Mouse (Mus musculus) embryonic facial prominence, embryonic 12.5 days (tissue): ENCODE measurements at regions not wholly inside any gene's neighbourhood (a gene's known extent, or its start where the extent isn't known, plus 50 kb on each side); places are given as distances from the start of the nearest gene placed in this dataset.
A peak's percentile ranks its signal among the peaks of the same experiment; 100 is the strongest.

Experiments
- ATAC-seq: fragments of 200-750 bp; cut with Nextera tagmentation; 2 replicates; pipeline ENCODE4 v1.8.0; 2017; ENCODE audit not compliant: insufficient number of reproducible peaks, insufficient read depth, low FRiP score, low TSS enrichment
- H3K27ac ChIP-seq: fragments of 300-500 bp; sonication (generic); 2 replicates; pipeline ENCODE4 v1.5.1; 2016; ENCODE audit warnings: mild to moderate bottlenecking
- H3K27me3 ChIP-seq: fragments of 300-500 bp; sonication (generic); 2 replicates; pipeline ENCODE4 v1.6.1; 2016; ENCODE audit warnings: mild to moderate bottlenecking, moderate library complexity
- H3K36me3 ChIP-seq: fragments of 300-500 bp; sonication (generic); 2 replicates; pipeline ENCODE4 v1.6.1; 2016; ENCODE audit warnings: mild to moderate bottlenecking
- H3K4me1 ChIP-seq: fragments of 300-500 bp; sonication (generic); 2 replicates; pipeline ENCODE4 v1.6.1; 2016
- H3K4me2 ChIP-seq: fragments of 300-500 bp; sonication (generic); replicated peaks from 2 replicates; pipeline ENCODE4 v1.6.1; 2016; ENCODE audit warnings: mild to moderate bottlenecking, moderate library complexity
- H3K4me3 ChIP-seq: fragments of 300-500 bp; sonication (generic); 2 replicates; pipeline ENCODE4 v1.5.1; 2016; ENCODE audit warnings: mild to moderate bottlenecking
- H3K9ac ChIP-seq: fragments of 300-500 bp; sonication (generic); 2 replicates; pipeline ENCODE4 v1.6.1; 2016; ENCODE audit warnings: mild to moderate bottlenecking, moderate library complexity
- H3K9me3 ChIP-seq: fragments of 300-500 bp; sonication (generic); 2 replicates; pipeline ENCODE4 v1.6.1; 2016; ENCODE audit warnings: mild to moderate bottlenecking, moderate library complexity
- WGBS: fragments of 180-500 bp; shearing (Covaris S2); methylation state at CpG from one replicate; pipeline ENCODE4 v1.1.7; 2016; 5-methylcytosine and 5-hydroxymethylcytosine counted together

DNA sequence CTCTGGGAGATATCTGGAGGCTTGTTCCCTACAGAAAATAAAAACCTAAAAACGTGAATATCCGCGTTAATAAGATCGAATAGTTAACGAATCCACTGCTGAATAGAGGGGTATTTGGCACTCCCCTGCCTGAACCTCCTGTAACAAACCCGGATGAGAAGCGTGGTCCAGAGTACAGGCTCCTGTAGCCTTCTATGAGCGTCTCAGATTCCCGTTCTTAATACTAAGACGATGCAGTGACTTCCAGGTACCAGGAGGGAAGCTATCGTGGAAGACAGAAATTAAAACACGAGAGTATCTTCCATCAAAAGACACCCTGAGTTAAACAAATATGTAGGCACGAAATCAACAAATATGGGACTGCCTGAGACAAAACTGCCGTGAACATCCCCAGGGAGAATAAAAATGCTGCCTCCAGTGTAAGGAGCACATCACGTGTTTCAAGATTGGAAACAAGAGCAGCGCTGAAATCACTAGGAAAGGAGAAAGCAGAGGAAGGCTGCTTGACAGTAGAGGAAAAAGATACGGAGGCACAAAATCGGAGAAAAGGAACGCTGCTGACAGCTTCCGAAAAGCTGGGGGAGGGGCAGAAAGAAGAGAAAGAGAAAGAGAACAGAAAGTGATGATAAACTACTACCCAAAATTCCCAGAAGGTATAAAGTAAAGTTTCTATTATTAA lies 83.6 kb upstream of the Ift57 start:
- H3K4me3 ChIP-seq, result no peak overlapping the region
- WGBS, result 71% methylated on average over 20 of the region's 20 CpGs
- H3K9ac ChIP-seq, result no peak overlapping the region
- H3K36me3 ChIP-seq, result no peaks in the 10 kb centered on the region
- no peak for ATAC-seq
- no peaks in the 10 kb centered on the region for H3K9me3 ChIP-seq
- H3K4me1 ChIP-seq, result no peaks in the 10 kb centered on the region
- H3K27me3 ChIP-seq, result no peaks in the 10 kb centered on the region
- no peak overlapping the region for H3K27ac ChIP-seq
- no peak overlapping the region for H3K4me2 ChIP-seq

DNA sequence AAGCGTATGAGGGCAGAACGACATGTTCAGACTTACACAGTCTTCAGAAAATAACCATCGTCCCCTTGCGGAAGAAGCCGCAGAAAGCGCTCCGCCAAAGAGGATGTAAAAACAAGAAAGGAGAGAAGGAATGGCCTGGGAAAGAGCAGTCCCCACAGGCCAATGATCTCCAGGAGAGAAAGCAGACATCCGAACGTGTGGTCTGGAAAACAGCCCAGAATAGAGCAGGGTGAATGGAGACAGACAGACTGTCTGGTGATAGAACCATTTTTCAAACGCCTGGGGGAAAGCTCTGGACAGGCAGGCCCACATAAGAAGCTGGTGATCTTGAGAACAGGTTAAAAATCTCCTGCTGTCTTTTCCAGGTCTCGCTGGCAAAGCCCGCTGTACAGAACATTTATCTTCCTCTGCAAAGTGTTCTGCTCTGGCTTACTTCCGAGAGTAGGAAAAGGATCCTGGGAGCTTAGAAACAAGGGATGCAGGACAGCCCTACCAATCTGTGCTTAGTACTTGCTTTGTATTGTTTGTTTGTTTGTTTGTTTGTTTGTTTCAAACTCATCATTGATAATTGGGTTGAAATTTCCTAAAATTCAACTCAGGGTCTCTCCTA lies 82.7 kb upstream of the Ift57 start:
- no peak for ATAC-seq
- WGBS, result 68% methylated on average over 13 of the region's 13 CpGs
- Histone ChIP-seq H3K9ac (no peak overlapping the region), H3K4me2 (0 out of 2 replicates have a peak overlapping the region, but pooled peaks have one; percentile 13), H3K36me3 (no peaks in the 10 kb centered on the region), H3K9me3 (no peaks in the 10 kb centered on the region), H3K27me3 (no peaks in the 10 kb centered on the region), H3K4me1 (no peaks in the 10 kb centered on the region), H3K4me3 (no peak overlapping the region), H3K27ac (no peak overlapping the region)

DNA sequence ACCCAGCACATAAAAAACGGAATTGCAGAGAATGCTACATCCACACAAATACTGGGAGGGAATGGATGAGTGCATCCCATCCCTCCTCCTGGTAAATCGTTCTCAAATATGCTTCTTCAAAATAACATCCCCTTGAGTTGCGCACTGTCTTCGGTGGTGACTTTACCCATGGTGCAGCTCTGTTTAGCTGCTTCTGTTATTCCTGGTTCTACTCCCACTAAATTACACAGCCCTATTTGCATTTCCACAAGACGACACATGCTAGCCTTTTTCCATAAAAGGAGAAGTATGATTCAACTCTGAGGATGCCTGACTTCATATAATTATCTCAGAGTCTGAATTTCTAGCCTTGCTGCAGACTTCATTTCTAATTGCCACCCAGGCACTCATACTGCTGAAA lies 65.5 kb upstream of the Ift57 start:
- Histone ChIP-seq H3K9ac (no peak overlapping the region), H3K4me2 (no peak overlapping the region), H3K27me3 (no peaks in the 10 kb centered on the region), H3K4me3 (no peak overlapping the region), H3K27ac (no peak overlapping the region), H3K36me3 (no peaks in the 10 kb centered on the region), H3K9me3 (no peaks in the 10 kb centered on the region), H3K4me1 (no peaks in the 10 kb centered on the region)
- 77% methylated on average over 5 of the region's 5 CpGs for WGBS
- no peak for ATAC-seq

DNA sequence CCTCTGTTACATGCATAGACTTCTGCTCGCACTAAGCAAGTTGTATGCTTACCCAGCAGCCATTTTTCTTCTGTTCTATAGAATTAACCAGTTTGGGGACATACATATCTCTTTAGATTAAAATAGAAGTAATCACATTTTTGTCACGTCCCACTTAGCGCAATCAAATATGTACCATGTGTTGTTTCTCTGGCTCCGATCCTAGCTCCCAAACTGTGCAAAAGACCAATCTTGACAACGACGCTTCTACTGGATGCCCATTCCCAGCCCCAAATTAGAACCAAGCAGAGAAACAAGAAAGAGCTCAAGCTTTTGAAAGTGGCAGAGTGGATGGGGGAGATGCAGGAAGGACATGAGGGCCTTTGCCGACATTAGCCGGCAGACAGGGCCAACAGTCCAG lies 63.5 kb upstream of the Ift57 start:
- no peaks in the 10 kb centered on the region for H3K9me3 ChIP-seq
- no peaks in the 10 kb centered on the region for H3K27me3 ChIP-seq
- no peak overlapping the region for H3K4me3 ChIP-seq
- no peaks in the 10 kb centered on the region for H3K4me1 ChIP-seq
- H3K4me2 ChIP-seq, result no peak overlapping the region
- H3K36me3 ChIP-seq, result no peaks in the 10 kb centered on the region
- no peak for ATAC-seq
- WGBS, result 89% methylated on average over 8 of the region's 8 CpGs
- no peak overlapping the region for H3K9ac ChIP-seq
- H3K27ac ChIP-seq, result no peak overlapping the region

DNA sequence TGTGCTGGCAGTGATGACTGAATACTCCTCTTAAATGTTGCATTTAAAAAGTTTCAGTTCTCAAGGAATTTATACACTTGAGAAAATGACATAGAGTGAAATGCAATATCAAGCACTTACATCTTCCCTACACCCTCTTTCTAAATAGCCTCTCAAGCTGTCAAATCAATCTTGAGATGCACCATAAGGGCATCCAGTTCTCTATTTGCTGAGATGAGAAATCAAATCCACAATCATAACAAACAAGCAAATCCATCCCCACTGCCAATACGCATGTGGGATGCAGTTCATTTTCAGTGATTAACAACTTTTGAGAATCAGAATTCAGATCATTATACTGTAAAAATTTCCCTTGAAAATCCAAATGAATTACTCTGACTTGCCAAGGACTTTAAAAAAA lies 62.6 kb upstream of the Ift57 start:
- H3K4me3 ChIP-seq, result no peak overlapping the region
- no peak for ATAC-seq
- H3K4me2 ChIP-seq, result no peak overlapping the region
- no peak overlapping the region for H3K9ac ChIP-seq
- H3K27ac ChIP-seq, result no peak overlapping the region
- no peaks in the 10 kb centered on the region for H3K4me1 ChIP-seq
- WGBS, result 83% methylated on average over 1 of the region's 1 CpGs
- H3K27me3 ChIP-seq, result no peaks in the 10 kb centered on the region
- H3K36me3 ChIP-seq, result no peaks in the 10 kb centered on the region
- no peaks in the 10 kb centered on the region for H3K9me3 ChIP-seq

DNA sequence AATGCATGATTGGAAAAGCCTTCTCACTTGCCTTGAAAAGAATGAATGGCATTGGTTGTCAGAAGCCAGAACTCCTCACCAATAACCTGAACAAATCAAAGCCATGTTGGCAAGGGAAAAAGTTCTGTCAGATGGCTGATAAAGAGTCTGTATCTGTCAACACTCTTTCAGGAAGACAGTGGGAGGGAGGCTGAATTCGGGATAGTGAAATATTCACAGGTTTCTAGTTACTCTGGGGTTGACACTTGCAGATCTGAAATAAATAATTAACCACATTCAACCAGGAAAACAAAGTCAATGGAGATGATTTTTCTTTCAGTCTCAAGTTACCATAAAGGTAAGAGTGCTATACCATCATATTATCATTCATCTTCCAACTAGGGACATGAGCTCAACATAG lies 56.3 kb upstream of the Ift57 start:
- H3K9me3 ChIP-seq, result no peaks in the 10 kb centered on the region

DNA sequence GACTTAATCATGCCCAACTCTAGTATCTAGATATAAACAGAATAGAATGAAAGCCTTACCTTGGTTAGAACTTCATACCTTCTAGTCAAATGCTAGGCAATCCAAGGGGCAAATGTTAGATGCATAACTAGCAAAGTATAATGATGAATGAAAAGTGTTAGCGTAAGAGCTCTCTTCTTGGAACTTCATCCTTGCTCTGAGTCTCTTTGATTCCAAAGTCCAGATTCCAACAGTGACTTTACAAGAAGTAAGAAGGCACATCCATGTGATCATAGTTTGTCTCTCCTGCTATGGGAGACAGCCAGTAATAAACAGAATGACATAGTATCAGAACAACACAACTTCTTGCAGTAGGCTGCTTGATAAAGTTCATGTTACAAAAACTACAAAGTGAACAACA lies 54.6 kb upstream of the Ift57 start:
- H3K4me2 ChIP-seq, result no peak overlapping the region
- H3K9me3 ChIP-seq, result no peaks in the 10 kb centered on the region
- no peaks in the 10 kb centered on the region for H3K27me3 ChIP-seq
- no peak overlapping the region for H3K4me3 ChIP-seq
- no peaks in the 10 kb centered on the region for H3K36me3 ChIP-seq
- ATAC-seq, result no peak
- H3K4me1 ChIP-seq, result no peaks in the 10 kb centered on the region
- H3K9ac ChIP-seq, result no peak overlapping the region
- WGBS, result 97% methylated on average over 1 of the region's 1 CpGs
- no peak overlapping the region for H3K27ac ChIP-seq

More for the DNA sequence above, 56.3 kb upstream of the Ift57 start:
- ATAC-seq, result no peak
- Histone ChIP-seq H3K4me1 (no peaks in the 10 kb centered on the region), H3K4me3 (no peak overlapping the region), H3K36me3 (no peaks in the 10 kb centered on the region), H3K27me3 (no peaks in the 10 kb centered on the region), H3K4me2 (no peak overlapping the region), H3K27ac (no peak overlapping the region), H3K9ac (no peak overlapping the region)
- 80% methylated on average over 1 of the region's 1 CpGs for WGBS

DNA sequence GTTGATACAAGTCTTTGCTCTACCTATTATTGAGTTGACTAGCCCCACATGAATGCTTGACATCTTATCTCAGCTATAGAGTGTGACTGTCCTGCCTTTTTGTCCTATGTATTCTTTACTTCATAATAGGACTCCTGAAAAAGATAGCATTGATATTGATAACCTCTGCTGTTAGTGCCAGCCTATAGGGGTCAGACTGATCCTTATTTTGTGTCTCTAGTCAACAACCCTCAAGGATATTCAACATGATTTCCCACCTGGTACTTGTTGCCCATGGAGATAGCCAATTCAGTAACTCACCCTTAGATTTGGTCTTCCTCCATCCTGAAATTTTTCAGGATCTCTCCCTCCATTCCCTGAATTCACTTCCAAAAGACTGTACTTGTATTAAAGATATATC lies 52.6 kb upstream of the Ift57 start:
- no peak overlapping the region for H3K4me2 ChIP-seq
- no peak overlapping the region for H3K9ac ChIP-seq
- no peaks in the 10 kb centered on the region for H3K27me3 ChIP-seq
- no peaks in the 10 kb centered on the region for H3K9me3 ChIP-seq
- no peak overlapping the region for H3K27ac ChIP-seq
- H3K4me1 ChIP-seq, result no peaks in the 10 kb centered on the region
- ATAC-seq, result no peak
- no peaks in the 10 kb centered on the region for H3K36me3 ChIP-seq
- H3K4me3 ChIP-seq, result no peak overlapping the region
